Mouse (Mus musculus): ENCODE measurements around the gene Dpp6.

Dpp6 gene

GRCm38 (mm10) chr5:27765780-27766179 lies 948.8 kb downstream of the Dpp6 start:
- no peak for DNase-seq (ENCODE audit: low spot score)

GRCm38 (mm10) chr5:27767948-27768347 lies 950.9 kb downstream of the Dpp6 start:
- DNase-seq (ENCODE audit: low spot score): no peak
